Mouse (Mus musculus) left cerebral cortex, postnatal 4 days (tissue): Measurements from ENCODE around the gene Hyal5. TPM values are rescaled to one million over a fixed set of nuclear protein-coding genes. Genes with fewer than 3 reads are reported as not detected.
A peak's percentile ranks its signal among the peaks of the same experiment; 100 is the strongest.

ENCODE experiments used
- DNase-seq: peaks from one replicate; pipeline ENCODE4 v3.0.0-alpha.2; 2022
- intact Hi-C: fragments of 180-260 bp; cut with DNase I; formaldehyde crosslinking; loops from one replicate; pipeline ENCODE4 v1.15.1; 2025
- total RNA-seq, 2 experiments: library from RNA; stranded (reverse); gene quantifications; 2 replicates each; pipeline ENCODE4 v1.2.3; 2021

Gene Hyal5
- not detected for total RNA-seq

DNA sequence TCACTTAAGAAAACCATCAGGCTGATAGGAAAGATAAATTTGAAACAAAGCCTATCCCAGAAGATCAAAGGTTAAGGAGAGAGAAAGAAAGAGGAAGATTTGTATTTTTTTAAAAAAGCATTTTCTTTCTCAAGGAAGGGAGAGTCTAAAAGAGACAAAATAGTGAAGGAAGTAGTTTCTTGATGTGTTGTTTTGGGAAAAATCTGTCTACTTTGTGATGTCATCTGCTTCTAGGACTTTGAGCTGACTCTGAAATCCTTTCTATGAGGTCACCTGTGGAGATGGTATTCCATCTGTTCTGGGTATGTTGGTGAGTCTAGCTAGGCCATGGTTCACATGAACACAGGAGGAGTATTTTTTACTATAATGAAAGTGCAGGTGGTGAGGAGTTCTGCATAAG, at the start of gene Hyal5:
TSS of gene Hyal5 (plus strand) at position 301 of the 400 bp plus-strand sequence.
- intact Hi-C loops: no loop called here
- DNase-seq: no peak

DNA sequence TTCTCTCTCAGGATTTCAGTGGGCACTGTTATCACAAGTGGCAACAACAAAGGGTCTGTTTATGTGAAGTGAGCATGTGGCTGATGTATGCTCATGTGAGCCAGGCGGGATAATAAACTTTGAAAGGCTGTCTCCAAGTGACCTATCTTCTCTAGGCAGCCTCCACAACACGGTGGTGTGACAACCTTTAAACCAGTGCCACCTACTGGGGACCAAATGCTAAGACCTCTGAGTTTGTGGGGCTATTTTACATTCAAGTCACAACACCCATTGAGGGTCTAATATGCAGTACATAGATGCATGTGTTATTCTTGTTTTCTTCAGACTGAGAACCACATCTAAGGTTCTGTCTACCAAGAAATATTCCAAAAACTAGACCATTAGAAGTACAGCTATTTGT, 35.7 kb upstream of the Hyal5 start:
- no peak for DNase-seq
- intact Hi-C loops: no loop called here

DNA sequence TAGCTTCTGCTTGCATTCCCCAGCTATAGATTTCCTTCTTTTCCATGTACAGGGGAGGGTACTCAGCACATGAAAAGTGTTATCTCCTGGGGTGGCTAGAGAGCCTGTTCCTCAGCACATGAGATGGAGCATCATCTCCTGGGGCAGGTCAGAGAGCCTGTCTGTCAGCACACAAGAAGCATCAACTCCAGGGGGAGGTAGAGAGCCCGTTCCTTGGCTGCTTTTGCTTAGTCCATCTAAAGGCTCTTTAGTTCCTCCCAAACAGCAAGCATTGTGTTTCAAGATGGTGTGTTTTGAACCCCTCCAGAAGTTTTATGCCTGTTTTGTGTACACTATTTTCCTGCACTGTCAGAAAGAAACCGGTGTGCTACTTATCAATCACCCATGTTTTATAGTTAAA, 2.5 kb downstream of the Hyal5 start:
- intact Hi-C loops: no loop called here
- peak; percentile 3 for DNase-seq

DNA sequence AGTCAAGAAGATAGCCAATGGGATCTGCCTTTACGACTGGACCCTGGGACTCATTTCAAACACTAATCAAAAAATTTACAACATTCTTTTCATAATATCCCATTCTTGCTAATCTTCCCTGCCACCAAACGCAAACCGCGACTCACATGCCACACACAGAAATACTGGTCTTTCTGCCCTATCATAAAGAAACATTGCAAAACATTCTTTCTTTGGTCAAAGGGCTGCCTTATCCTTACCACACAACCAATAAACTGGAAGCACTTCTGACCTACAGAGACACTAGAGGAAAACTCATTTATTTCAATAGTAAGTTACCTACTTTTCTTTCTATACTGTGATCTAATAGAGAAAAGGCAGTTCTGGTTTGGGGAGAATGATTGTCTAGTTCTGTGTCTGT, 5.9 kb downstream of the Hyal5 start:
- intact Hi-C loops: no loop called here

DNA sequence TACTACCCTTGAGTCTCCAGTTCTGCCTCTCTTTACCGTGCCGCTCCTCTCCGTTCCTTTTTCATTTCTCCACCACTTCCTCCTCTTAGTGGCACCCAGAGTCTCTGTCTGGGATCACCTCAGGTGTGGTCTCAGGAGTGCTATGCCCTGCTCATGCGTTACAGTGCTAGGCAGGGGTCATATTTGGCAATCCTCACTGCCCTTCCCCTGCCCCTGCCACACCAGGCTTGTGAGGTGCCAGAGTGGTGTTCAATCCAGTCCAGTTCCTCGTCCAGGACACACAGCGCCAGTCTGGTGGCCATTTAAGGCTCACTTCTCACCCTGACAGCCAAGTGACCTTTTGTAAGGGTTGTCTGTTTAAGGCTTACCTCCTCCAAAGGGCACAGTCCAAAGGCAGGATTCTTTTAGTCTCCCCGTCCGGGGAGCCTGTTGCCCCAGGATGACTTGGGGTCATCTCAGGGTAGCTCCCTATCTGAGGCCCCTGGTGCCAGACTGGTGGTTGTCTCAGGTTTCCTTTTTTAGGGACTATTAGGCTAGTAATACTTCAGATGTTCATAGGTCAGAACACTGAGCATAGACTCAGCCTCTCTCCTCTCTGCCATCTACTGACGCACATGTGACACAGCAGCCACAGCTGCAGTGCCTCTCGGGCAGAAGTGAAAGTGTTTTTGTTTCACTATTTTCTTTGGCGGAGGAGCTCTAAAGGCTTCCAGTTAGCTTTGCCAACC, 36.5 kb downstream of the Hyal5 start:
- peak; percentile 6 for DNase-seq
- intact Hi-C loops: no loop called here

More for the DNA sequence above, 5.9 kb downstream of the Hyal5 start:
- DNase-seq: no peak

DNA sequence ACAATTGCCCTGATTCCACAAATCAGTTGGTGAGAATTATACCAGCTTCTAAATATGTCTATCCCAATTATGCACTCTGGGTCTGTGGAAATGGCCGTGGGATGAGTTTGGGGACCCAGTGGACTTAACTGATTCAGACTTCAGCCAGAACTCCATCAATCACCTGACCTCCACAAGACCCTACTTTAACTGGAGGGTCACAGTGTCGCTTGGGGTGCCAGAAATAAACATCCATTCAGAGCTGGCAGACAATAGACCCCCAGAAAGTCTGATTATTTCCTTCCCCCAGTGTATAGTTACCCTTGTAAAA, 37.0 kb downstream of the Hyal5 start:
- intact Hi-C loops: no loop called here
- no peak for DNase-seq

DNA sequence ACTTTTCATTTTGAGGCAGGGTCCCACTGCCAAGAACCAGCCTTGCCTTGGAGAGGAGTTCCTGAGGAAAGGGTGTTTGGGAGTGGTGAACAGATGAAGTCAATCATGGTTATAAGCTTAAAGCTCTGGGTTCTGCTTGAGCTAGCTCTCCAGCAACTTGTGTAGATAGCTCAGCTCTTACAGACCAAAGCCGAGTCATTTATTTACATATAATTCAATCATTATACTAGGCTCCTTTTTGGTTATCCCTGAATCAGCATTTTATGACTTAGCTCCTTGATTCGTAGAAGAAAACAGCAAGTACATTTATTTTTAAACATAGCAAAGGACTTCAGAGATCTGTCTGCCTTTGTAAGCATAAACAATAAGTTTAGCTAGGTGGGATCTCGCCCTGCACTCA, 47.3 kb downstream of the Hyal5 start:
- intact Hi-C loops: no loop called here
- DNase-seq: no peak

DNA sequence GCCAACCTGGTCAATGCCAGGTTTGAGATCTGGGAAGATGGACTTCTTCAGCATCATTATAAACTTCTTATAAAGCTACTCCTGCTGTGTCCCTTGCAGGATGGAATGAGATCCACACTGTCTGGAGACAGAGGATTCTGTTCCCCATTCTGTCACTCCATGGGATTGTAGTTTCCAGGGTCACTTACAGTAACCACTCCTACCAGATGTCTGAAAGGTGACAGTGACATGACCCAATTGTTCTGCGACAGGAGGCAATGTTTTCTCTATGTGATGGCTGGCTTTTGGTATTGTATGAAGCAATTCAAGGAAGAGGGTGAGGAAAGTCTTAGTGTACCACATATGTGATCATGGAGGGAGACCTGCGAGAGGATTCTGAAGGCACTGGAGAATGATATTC, 50.0 kb downstream of the Hyal5 start:
- DNase-seq: no peak
- intact Hi-C loops: no loop called here

DNA sequence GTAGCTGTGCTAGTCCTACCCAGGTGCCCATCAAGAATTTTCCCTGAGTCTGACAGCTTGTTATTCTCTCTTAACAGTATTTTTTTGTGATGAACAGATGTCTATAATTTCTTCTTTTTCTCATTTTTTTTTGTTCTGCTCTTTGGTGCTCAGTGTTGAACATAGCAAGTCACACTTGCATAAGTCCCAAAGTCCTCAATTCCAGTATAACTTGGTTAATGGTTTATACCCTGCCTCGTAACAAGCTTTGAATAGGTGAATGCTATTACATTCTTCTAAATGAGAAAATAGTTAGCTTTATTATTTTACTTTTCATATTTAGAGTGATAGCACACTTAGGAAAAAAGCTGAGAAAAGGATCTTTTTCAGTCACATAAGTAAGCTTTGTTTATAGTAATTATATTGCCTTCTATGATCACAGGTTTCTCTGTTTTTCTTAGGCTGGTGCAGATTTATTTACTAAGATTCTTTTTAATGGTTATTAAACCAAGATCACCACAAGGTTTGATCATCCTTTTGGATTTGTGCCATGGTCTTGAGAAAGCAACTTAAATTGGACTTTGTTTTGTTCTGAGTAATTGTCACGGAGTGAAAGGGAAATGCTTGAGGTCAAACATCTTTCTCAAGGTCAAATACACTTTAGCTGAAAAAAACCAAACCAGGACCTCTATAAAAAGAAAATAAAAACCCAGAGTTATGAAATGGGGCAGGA, 52.4 kb downstream of the Hyal5 start:
- intact Hi-C loops: no loop called here
- no peak for DNase-seq

DNA sequence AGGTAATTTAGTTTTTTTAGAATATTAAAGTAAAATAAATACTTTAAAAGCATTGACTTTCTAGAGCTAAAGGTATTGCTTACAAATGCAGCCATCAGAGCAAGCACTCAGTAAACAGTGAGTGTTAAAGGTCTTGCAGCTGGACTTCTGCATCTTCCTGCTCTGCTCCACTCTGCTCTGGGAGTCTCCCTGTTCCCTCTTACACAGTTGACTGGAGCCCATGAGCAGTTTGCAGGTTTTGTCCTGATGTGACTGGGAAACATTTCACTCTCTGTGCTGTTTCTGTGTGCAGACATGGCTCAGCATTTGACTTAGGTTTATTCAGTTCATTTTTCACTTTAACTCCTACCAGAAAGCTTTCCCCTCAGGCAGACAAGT, 52.9 kb downstream of the Hyal5 start:
- intact Hi-C loops: no loop called here
- DNase-seq: no peak

DNA sequence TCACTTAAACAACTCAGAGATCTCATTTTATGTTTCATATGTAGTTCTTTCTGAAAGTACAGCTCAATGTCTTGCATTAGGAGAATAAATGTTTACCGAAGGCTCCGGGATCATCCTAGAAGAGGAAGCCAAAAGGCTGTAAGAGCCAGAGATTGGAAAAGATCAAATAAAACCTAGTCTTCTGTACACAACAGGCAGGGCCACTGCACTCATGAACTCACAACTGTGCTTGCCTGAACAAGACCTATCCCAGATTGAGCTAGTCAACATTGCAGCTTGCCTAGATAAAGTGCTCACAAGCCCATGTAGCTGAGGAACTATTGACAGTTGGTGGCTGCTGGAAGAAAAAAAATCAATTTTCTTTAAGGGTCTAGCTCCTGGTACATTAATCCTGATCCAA, 55.8 kb downstream of the Hyal5 start:
- DNase-seq: no peak
- intact Hi-C loops: no loop called here

DNA sequence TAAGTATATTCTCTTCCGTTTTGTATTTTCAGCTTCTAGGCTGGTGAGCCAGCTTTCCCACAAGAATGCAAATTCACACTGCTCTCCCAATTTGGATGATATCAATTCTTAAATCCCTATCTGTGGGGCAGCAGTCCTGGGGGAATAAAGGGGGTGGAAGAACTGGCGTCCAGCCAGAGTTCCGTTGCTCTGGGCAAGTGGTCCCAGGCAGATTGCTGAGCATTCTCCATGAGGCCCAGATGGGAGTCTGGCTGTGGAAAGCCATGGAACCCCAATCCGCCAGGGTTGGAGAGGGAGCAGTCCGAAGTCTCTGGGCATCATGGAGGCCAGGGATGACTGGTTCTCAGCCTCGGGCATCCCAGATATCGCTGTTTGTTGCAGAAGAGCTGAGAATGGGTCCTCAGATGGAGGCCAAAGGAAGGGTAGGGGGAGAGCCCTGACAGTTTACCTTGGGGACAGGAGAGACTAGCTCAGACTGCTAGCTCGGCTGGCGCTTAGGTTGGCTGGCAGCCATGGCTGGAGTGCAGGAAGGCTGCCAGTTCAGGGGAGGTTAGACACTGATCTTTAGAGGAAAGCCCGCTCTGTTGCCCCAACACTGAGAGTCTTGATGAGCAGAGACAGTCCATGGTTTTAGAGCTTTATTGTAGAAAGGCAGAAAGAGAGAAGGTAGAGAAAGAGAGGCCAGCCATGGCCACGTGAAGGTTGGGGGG, 67.4 kb downstream of the Hyal5 start:
- intact Hi-C loops: no loop called here
- peak; percentile 75 for DNase-seq

Other genes with a start within 250 kb of the Hyal5 start
- 10 to 100 TPM; 44.0 to 44.3 TPM for gene Wasl, start 193.0 kb upstream of the Hyal5 start, total RNA-seq
- not detected for gene Hyal6, start 124.8 kb upstream of the Hyal5 start, total RNA-seq
- not detected for gene Hyal4, start 109.7 kb upstream of the Hyal5 start, total RNA-seq
- not detected for gene Spam1, start 66.8 kb upstream of the Hyal5 start, total RNA-seq
- gene Tmem229a, start 98.3 kb downstream of the Hyal5 start, total RNA-seq: 10 to 100 TPM; 17.3 to 17.7 TPM